Mouse (Mus musculus) liver, embryonic 11.5 days (tissue): ENCODE results near the gene Tmem205. TPM values are rescaled to one million over a fixed set of nuclear protein-coding genes. Genes with fewer than 3 reads are reported as not detected.
A peak's percentile ranks its signal among the peaks of the same experiment; 100 is the strongest.

Source experiments
- ATAC-seq: fragments of 200-750 bp; cut with Nextera tagmentation; replicated peaks from 2 replicates; pipeline ENCODE4 v1.8.0; 2017; ENCODE audit warnings: moderate number of reproducible peaks, mild to moderate bottlenecking, moderate TSS enrichment, moderate library complexity; ENCODE audit not compliant: low FRiP score
- DNase-seq: peaks from one replicate; pipeline ENCODE4 v3.0.0-alpha.2; 2017; ENCODE audit warnings: low spot score
- H3K27ac ChIP-seq: fragments of 300-500 bp; sonication (generic); 2 replicates; pipeline ENCODE4 v1.5.1; 2014; ENCODE audit warnings: mild to moderate bottlenecking, low read depth, low read length, control low read depth
- H3K27me3 ChIP-seq: fragments of 300-500 bp; sonication (generic); replicated peaks from 2 replicates; pipeline ENCODE4 v1.6.1; 2014; ENCODE audit warnings: low read length, mixed read lengths; ENCODE audit not compliant: control insufficient read depth, insufficient read depth
- H3K36me3 ChIP-seq: fragments of 300-500 bp; sonication (generic); 2 replicates; pipeline ENCODE4 v1.6.1; 2014; ENCODE audit warnings: mild to moderate bottlenecking, low read length, moderate library complexity, mixed read lengths; ENCODE audit not compliant: control insufficient read depth, insufficient read depth
- H3K4me1 ChIP-seq: fragments of 300-500 bp; sonication (generic); replicated peaks from 2 replicates; pipeline ENCODE4 v1.6.1; 2014; ENCODE audit warnings: low read length, mixed read lengths; ENCODE audit not compliant: control insufficient read depth, insufficient read depth
- H3K4me2 ChIP-seq: fragments of 300-500 bp; sonication (generic); 2 replicates; pipeline ENCODE4 v1.6.1; 2014; ENCODE audit warnings: mild to moderate bottlenecking, control low read depth, moderate library complexity
- H3K4me3 ChIP-seq: fragments of 300-500 bp; sonication (generic); 2 replicates; pipeline ENCODE4 v1.5.1; 2014; ENCODE audit warnings: low read depth, low read length, control low read depth
- H3K9ac ChIP-seq: fragments of 300-500 bp; sonication (generic); 2 replicates; pipeline ENCODE4 v1.6.1; 2014; ENCODE audit warnings: low read depth, low read length, control low read depth
- H3K9me3 ChIP-seq: fragments of 300-500 bp; sonication (generic); 2 replicates; pipeline ENCODE4 v1.6.1; 2016; ENCODE audit warnings: low read length, inconsistent platforms, mixed read lengths; ENCODE audit not compliant: control insufficient read depth
- whole genome bisulfite sequencing: fragments of 180-500 bp; shearing (Covaris S2); extraction: QIAGEN DNeasy Blood & Tissue Kit; methylation state at CpG from one replicate; pipeline ENCODE4 v1.1.7; 2014; 5-methylcytosine and 5-hydroxymethylcytosine counted together
- polyA plus RNA-seq: library from polyadenylated mRNA; unstranded; fragments of >200 nt; fragmentation: Nextera tagmentation; extraction: Ambion mirVana; gene quantifications from 2 replicates; pipeline ENCODE4 v1.2.1, GENCODE M21; 2014

The Tmem205 gene
- polyA plus RNA-seq, 1 experiment from 2014 or later, result 45.0 TPM

DNA sequence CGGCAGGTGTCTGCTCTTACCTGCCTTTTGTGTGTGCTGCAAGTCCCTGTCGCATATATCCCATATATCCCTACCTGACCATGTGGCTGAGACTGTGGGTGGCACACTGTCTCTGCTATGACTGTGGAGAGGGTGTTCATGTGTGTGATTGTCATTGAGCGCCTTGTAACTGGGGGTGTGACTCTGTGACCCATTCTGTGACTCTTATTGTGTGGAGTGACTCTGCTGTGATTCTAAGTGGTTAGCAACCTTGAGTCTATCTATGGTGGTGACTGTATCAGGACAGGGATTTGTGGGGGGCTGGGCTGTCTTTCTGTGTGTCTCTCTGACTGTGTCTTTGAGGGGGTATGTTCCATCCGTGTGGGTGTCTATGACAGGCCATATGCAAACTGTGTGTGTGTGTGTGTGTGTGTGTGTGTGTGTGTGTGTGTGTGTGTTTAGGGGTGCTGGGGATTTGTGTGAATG lies 10.4 kb upstream of the Tmem205 start:
- Histone ChIP-seq H3K27me3 (no peaks in the 10 kb centered on the region), H3K9me3 (no peaks in the 10 kb centered on the region), H3K4me3 (no peak overlapping the region; the same call in 1 of the 2 replicates), H3K36me3 (no peaks in the 10 kb centered on the region), H3K9ac (no peak overlapping the region), H3K4me1 (peaks cover 16% of the 10 kb centered on the region), H3K27ac (no peak overlapping the region), H3K4me2 (peak overlapping the region; percentile 84)
- WGBS, result 86% methylated on average over 4 of the region's 4 CpGs
- DNase-seq (no peak), ATAC-seq (no peak)

DNA sequence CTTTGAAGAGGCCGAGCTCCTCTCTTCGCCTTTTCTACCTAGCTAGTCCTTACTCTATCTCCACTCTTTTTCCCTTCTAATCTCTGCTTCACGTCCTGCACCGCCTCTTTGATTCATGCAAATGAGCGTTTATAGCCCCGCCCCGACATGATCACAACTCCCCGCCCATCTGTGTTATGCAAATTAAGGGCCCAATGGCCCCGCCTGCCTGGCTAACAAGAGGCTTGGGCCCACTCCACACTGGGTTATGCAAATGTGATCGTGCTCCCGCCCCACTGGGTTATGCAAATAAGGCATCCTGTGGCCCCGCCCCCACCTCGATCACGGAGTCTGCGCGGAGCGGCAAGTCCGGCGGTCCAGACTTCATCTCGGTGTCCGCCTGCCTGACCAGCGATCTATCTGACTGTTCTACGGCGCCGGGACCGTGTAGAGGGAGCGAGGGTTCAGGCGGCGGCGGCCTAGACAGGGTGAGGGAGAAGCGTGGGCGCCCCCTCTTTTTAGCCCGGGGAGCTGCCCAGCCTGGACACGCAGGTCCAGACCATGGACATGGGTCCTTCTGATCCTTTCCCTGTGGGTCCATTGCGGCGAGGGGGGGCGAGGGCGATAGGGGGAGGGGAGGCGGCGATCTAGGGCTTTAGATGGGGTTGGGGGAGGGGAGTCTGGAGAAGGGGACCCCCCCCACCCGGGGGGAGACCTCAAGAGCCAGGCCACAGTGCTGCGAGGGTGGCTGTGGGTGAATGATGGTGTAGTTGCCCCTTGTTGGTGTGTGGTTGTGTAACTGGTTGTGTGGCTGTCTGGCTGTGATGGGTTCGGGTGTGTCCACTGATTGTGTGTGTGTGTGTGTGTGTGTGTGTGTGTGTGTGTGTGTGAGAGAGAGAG lies 9.6 kb upstream of the Tmem205 start, which contains the start of gene Plppr2:
Plppr2 (plus strand) TSS at position 342 of the 879 bp plus-strand sequence.
- Histone ChIP-seq H3K4me3 (peak within 1 kb of the TSS; percentile 62), H3K9me3 (no peaks in the 10 kb centered on the region), H3K4me1 (peaks cover 22% of the 10 kb centered on the region), H3K27ac (no peak within 1 kb of the TSS), H3K27me3 (no peaks in the 10 kb centered on the region), H3K4me2 (peak within 1 kb of the TSS; percentile 84), H3K9ac (peak within 1 kb of the TSS; percentile 52), H3K36me3 (no peaks in the 10 kb centered on the region)
- ATAC-seq (peak; percentile 94), DNase-seq (peak; percentile 93)
- 3% methylated on average over 39 of the region's 43 CpGs for WGBS

DNA sequence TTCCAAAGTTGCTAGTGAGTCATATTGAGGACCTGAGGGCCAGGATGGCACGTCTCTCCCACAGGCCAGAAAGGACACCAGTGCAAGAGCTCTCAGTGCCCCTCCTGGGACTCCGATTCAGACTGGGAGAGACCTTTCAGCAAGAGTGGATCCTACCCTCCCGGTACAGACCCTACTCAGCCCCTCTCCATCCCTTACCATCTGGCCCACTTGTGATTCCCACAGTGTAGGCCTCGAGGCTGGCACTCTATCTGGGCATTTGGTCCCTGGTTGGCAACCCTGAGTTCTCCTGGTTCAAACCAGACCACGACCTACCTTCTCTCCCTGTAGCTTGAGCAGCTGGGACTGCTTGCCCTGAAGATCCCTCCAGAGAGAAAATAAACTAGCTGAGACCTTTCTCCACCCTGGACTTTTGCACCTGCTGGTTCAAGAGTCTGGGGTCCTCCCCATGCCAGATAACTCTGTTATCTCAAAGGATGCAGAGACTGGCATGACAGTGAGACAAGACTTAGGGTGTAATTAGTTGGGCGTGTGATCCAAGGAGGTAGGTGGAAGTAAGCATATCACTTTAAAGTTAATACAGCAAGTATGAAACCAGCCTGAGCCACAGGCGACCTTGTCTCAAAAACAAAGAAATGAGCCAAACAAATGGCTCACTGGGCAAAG lies 8.2 kb upstream of the Tmem205 start:
- H3K36me3 ChIP-seq, result no peaks in the 10 kb centered on the region
- ATAC-seq, result no peak

DNA sequence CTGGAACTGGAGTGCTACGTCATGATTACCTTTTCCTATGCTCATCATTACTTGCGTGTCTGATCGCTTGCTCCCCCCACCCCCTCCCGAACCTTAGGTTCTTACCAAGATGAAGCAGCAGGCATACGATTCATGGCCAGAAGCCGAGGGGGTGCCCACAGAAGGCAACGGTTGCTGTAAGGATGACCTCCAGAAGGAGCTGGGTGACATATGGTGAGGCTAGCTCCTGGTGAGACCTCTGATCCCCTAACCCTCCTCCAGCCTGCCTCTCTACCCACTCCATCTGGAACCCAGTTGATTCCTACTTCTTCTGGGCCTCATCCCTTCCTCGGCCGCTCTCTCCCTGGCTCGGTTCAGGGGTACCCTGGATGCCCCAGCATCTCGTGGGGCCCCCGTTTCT lies 6.7 kb upstream of the Tmem205 start:
- Histone ChIP-seq H3K4me2 (no peak overlapping the region), H3K27ac (no peak overlapping the region), H3K27me3 (no peaks in the 10 kb centered on the region), H3K36me3 (no peaks in the 10 kb centered on the region), H3K4me3 (no peak overlapping the region), H3K4me1 (peaks cover 27% of the 10 kb centered on the region), H3K9me3 (no peaks in the 10 kb centered on the region), H3K9ac (no peak overlapping the region)
- 83% methylated on average over 12 of the region's 12 CpGs for WGBS
- DNase-seq (no peak), ATAC-seq (no peak)

More for the DNA sequence above, 8.2 kb upstream of the Tmem205 start:
- Histone ChIP-seq H3K27me3 (no peaks in the 10 kb centered on the region), H3K9ac (no peak overlapping the region), H3K9me3 (no peaks in the 10 kb centered on the region), H3K4me1 (peaks cover 27% of the 10 kb centered on the region), H3K4me3 (no peak overlapping the region), H3K27ac (no peak overlapping the region), H3K4me2 (no peak overlapping the region)
- 72% methylated on average over 7 of the region's 7 CpGs for WGBS
- no peak for DNase-seq

DNA sequence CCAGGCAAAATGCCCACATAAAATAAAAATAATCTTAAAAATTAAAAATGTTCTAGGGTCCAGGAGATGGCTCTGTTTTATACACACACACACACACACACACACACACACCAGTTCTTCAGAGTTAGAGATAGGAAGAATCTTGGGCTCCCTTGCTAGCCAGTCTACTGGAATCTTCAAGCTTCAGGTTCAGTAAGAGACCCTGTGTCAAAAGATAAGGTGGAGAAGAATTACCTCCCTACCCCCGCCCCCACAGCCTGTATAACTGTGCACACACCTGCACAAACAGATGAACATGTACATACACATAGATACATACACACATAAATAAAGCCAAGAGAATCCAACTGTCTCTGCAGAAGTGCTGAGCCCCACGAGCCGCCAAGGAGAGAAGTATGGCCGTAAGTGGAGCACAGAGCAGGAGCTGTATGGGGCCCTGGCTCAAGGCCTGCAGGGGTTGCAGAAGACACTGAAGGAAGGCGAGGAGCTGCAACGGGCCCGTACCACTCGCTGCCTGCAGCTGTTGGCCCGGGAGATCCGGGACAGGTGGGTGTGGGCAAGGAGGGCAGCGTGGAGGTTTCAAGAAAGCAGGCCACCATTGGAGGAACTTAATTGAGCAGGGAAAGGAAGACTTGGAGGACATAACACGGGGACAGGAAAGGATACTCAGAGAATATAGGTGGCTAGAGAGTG lies 5.2 kb upstream of the Tmem205 start:
- Histone ChIP-seq H3K27ac (no peak overlapping the region), H3K4me1 (peaks cover 27% of the 10 kb centered on the region), H3K4me2 (peak overlapping the region; percentile 20; the same call in 1 of the 2 replicates), H3K27me3 (no peaks in the 10 kb centered on the region), H3K4me3 (no peak overlapping the region), H3K9ac (no peak overlapping the region), H3K36me3 (no peaks in the 10 kb centered on the region), H3K9me3 (no peaks in the 10 kb centered on the region)
- 56% methylated on average over 12 of the region's 12 CpGs for WGBS
- no peak for ATAC-seq
- no peak for DNase-seq

DNA sequence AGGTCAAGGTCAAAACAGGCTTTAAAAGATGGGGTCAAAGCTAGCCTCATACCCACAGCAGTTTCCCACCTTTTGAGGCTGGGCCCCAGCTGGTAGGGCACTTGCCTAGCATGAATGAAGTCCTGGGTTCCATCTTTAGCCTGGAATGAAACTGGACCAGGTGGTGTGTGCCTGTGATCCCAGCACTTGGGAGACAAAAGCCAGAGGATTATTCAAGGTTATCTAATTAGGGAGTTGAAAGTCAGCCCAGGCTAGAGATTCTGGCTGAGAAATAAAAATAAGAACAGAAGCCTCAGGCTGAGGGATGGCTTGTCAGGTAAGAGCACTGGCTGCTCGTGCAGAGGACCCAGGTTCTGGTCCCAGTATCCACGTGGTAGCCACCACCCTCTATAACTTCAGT lies 4.7 kb upstream of the Tmem205 start:
- Histone ChIP-seq H3K9ac (no peak overlapping the region), H3K4me1 (peaks cover 27% of the 10 kb centered on the region), H3K27ac (no peak overlapping the region), H3K4me3 (no peak overlapping the region), H3K36me3 (no peaks in the 10 kb centered on the region), H3K27me3 (no peaks in the 10 kb centered on the region), H3K4me2 (no peak overlapping the region), H3K9me3 (no peaks in the 10 kb centered on the region)
- ATAC-seq (no peak), DNase-seq (no peak)
- 46% methylated on average over 2 of the region's 2 CpGs for WGBS

DNA sequence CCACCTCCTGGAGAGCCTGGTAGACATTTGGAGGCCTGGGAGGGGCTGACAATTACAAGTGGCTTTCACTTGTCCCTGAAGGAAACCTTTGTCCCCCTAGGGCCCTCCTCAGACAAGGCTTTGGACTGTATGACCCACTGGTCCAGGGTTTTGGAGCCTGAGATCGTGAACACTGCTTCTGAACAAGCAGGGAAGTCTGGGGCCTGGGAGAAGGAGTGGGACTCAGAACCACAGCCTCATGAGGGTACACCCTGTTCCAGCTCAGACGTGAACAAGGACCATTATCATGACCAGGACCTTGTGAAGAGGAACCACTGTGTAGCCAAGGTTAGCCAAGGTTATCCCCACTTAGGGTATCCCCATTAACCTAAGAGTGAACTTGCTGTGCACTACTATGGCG lies 1.9 kb upstream of the Tmem205 start:
- Histone ChIP-seq H3K27me3 (no peaks in the 10 kb centered on the region), H3K4me1 (peaks cover 30% of the 10 kb centered on the region), H3K9me3 (no peaks in the 10 kb centered on the region), H3K27ac (no peak overlapping the region), H3K36me3 (no peaks in the 10 kb centered on the region), H3K4me2 (no peak overlapping the region), H3K9ac (no peak overlapping the region), H3K4me3 (no peak overlapping the region)
- ATAC-seq (no peak), DNase-seq (no peak)
- WGBS, result 74% methylated on average over 3 of the region's 3 CpGs

DNA sequence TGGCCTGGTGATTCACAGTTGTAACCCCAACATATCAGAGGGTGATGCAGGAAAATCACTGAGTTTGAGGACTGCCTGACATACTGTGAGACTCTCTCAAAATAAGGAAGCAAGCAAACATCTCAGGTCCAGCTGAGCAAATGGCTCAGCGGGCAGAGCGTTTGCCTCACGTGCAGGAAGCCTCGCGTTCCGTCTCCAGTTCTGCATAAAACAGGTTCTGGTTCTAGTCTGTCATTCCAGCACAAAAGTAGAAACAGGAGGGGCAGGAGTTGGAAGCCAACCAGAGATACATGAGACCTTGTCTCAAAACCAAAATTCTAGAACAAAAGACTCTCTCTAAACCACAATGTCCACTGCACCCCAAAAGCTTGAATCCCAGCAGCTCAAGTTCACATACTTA lies 572 bp downstream of the Tmem205 start:
- H3K4me1 ChIP-seq, result peaks cover 18% of the 10 kb centered on the region
- WGBS, result 3% methylated on average over 6 of the region's 6 CpGs
- ATAC-seq (no peak), DNase-seq (no peak)
- H3K36me3 ChIP-seq, result no peaks in the 10 kb centered on the region
- peak overlapping the region; percentile 68 for H3K4me2 ChIP-seq
- H3K9me3 ChIP-seq, result no peaks in the 10 kb centered on the region
- peak overlapping the region; percentile 56 for H3K4me3 ChIP-seq
- no peak overlapping the region for H3K27ac ChIP-seq
- no peaks in the 10 kb centered on the region for H3K27me3 ChIP-seq
- peak overlapping the region; percentile 63 for H3K9ac ChIP-seq
